In genomic region chr12:85478696-85479095, GRCm38 (mm10) we compare ENCODE assay signal across 22 mouse cellular contexts. TPM values are rescaled to one million over a fixed set of nuclear protein-coding genes. Genes with fewer than 3 reads are reported as not detected.
DNase-seq lines count a peak whose midpoint lies in the region; ATAC-seq lines count a peak whose summit lies in the region.
"Had no signal": no experiment of that assay in that cellular context is flagged by ENCODE, and none has a peak within 500 bp of the region (broad histone marks: within the 10 kb centered on the region; RNA-seq: fewer than 3 reads in every experiment).

No protein-coding gene starts in this region.

- peak; percentile 51 for DNase-seq in CD4-positive, CD25-positive, alpha-beta regulatory T cell, adult 2 months (ENCODE audit: low read depth, low spot score)
- peak; percentile 72 for DNase-seq in Muller cell, postnatal 12 days (ENCODE audit: inconsistent ontology term)
- DNase-seq in yolk sac, embryonic 10.5 days (ENCODE audit: low spot score), result peak; percentile 43
- DNase-seq in T-cell, adult 2 months (ENCODE audit: low spot score), result no peak
- no peak for DNase-seq in adrenal gland, adult 8-10 months
- no peak for DNase-seq in gastrocnemius, postnatal 4 days (ENCODE audit: low spot score in 2 of 2)
- DNase-seq: adrenal gland, postnatal 25 days; cerebellum, adult 11-12 months; cerebellum, adult 8-10 months; cerebellum, postnatal 10 days; forebrain, postnatal 0 days; gastrocnemius, adult 2 months; gastrocnemius, postnatal 14 days; heart, adult 18-20 months; heart, postnatal 10 days; heart, postnatal 36 days; kidney, adult 2 months had no signal

- ATAC-seq in CD4-positive, CD25-positive, alpha-beta regulatory T cell, adult 4 months, result no peak
- peak; percentile 3; the same call in 1 of the 2 replicates for ATAC-seq in neutrophil, adult 5-6 weeks (ENCODE audit: extremely low read depth, insufficient number of reproducible peaks, low FRiP score, poor library complexity, severe bottlenecking)
- ATAC-seq: activated CD4-positive, CD25-positive, alpha-beta regulatory T cell, adult 4 months; forebrain, embryonic 13.5 days; forebrain, postnatal 0 days; hindbrain, embryonic 16.5 days had no signal

RNA-seq across cellular contexts. Expression of gene Fos, which starts 5.0 kb away (rescaled TPM):
- polyA plus RNA-seq in CD4-positive, CD25-positive, alpha-beta regulatory T cell, adult 4 months (2017; shearing (Covaris generic)), result 10 to 100 TPM; 11.3 to 39.0 TPM
- 1,256 and 1,280 TPM in 2 replicates for total RNA-seq in neutrophil, adult 5-6 weeks (2017)
- total RNA-seq in adrenal gland, adult 8-10 months (2022), result 10 to 100 TPM; 13.3 to 32.9 (median 13.7) TPM
- 10 to 100 TPM; 19.0 to 20.0 TPM for total RNA-seq in gastrocnemius, postnatal 4 days (2021)

Comparison
In these comparisons a context has a peak if more than half of its experiments do, and no peak if none do; other contexts are left out.
1. DNase-seq: peak in CD4-positive, CD25-positive, alpha-beta regulatory T cell, adult 2 months (single experiment), Muller cell, postnatal 12 days (single experiment) and yolk sac, embryonic 10.5 days (single experiment); none in T-cell, adult 2 months (single experiment), adrenal gland, adult 8-10 months (single experiment) and gastrocnemius, postnatal 4 days (0 of 2).
2. RNA of gene Fos, which starts 5.0 kb away (total RNA-seq): 1,256 to 1,280 TPM in neutrophil, adult 5-6 weeks; 19.0 to 20.0 TPM in gastrocnemius, postnatal 4 days and 13.3 to 32.9 TPM in adrenal gland, adult 8-10 months; every median in the first group is over 10 times any median in the second.